ENCODE assay signal across 1 mouse cellular context in genomic region chr9:65460732-65461442, GRCm38 (mm10).
A peak's percentile ranks its signal among the peaks of the same experiment; 100 is the strongest.
TF ChIP-seq lines count a peak whose summit lies in the region.

Gene Spg21, plus strand, starts transcription at chr9:65460947.

TF ChIP-seq in CH12.LX, 34 proteins besides CTCF, POLR2A, EP300 and RAD21 (continued from another document):
- TF ChIP-seq JUND (conservative IDR thresholded peaks at IDR 0.05; ENCODE audit: low read depth, low read length) (no peak), ETS1 (conservative IDR thresholded peaks at IDR 0.05; ENCODE audit: low read depth, low read length) (no peak; the same call in 1 of the 2 replicates), SIN3A (IDR thresholded peaks at IDR 0.05; ENCODE audit: low read length) (peak; percentile 87), CHD1 (IDR thresholded peaks at IDR 0.05; ENCODE audit: low read depth, low read length) (no peak), CHD2 (IDR thresholded peaks at IDR 0.05; ENCODE audit: low read length) (no peak), MEF2A (IDR thresholded peaks at IDR 0.05; ENCODE audit: borderline replicate concordance, low read depth, low read length) (0 out of 2 replicates have a peak, but pooled peaks have one; percentile 34), IRF4 (IDR thresholded peaks at IDR 0.05; ENCODE audit: low read depth, low read length) (peak; percentile 63; the same call in 1 of the 2 replicates), MAFK (IDR thresholded peaks at IDR 0.05; ENCODE audit: insufficient replicate concordance, low read length) (no peak), JUN (IDR thresholded peaks at IDR 0.05; ENCODE audit: insufficient read depth, low read depth, low read length) (no peak), ZC3H11A (IDR thresholded peaks at IDR 0.05; ENCODE audit: low read depth, low read length) (no peak), E2F4 (IDR thresholded peaks at IDR 0.05; ENCODE audit: insufficient replicate concordance, low read depth, low read length) (no peak), RCOR1 (conservative IDR thresholded peaks at IDR 0.05; ENCODE audit: low read depth, low read length) (no peak), ZKSCAN1 (IDR thresholded peaks at IDR 0.05; ENCODE audit: borderline replicate concordance, low read depth, low read length) (no peak), MYC (IDR thresholded peaks at IDR 0.05; ENCODE audit: low read depth, low read length) (no peak)
